Mouse (Mus musculus): ENCODE measurements around the gene Odf3. TPM values are rescaled to one million over a fixed set of nuclear protein-coding genes. Genes with fewer than 3 reads are reported as not detected.

Odf3 gene
- polyA plus RNA-seq, 1 experiment: not detected

GRCm38 (mm10) chr7:140812850-140813249, 34.8 kb upstream of the Odf3 start:
- H3K4me3 ChIP-seq (ENCODE audit: control insufficient read depth, insufficient read depth, low read length): no peak overlapping the region
- DNase-seq: no peak
- TF ChIP-seq POLR2A (IDR thresholded peaks at IDR 0.05; ENCODE audit: control insufficient read depth, extremely low read depth, insufficient read depth, low read length, poor library complexity): no peak
- no peak for TF ChIP-seq CTCF (IDR thresholded peaks at IDR 0.05; ENCODE audit: borderline replicate concordance, control insufficient read depth, extremely low read depth, insufficient read depth, low read length, poor library complexity)
- H3K27me3 ChIP-seq (ENCODE audit: control insufficient read depth, insufficient read depth, low read length): no peaks in the 10 kb centered on the region
- H3K4me1 ChIP-seq (replicated peaks; ENCODE audit: control insufficient read depth, insufficient read depth, low read length): no peaks in the 10 kb centered on the region
- H3K36me3 ChIP-seq (ENCODE audit: control insufficient read depth, insufficient read depth, low read length): no peaks in the 10 kb centered on the region
- no peak overlapping the region for H3K27ac ChIP-seq (ENCODE audit: control insufficient read depth, insufficient read depth, low read length)
- 86% methylated on average over 12 of the region's 12 CpGs for WGBS

GRCm38 (mm10) chr7:140820173-140820572, 27.4 kb upstream of the Odf3 start:
- Histone ChIP-seq H3K4me3 (ENCODE audit: control insufficient read depth, insufficient read depth, low read length) (no peak overlapping the region), H3K27me3 (ENCODE audit: control insufficient read depth, insufficient read depth, low read length) (no peaks in the 10 kb centered on the region; the same call in 1 of the 2 replicates), H3K27ac (ENCODE audit: control insufficient read depth, insufficient read depth, low read length) (no peak overlapping the region), H3K36me3 (ENCODE audit: control insufficient read depth, insufficient read depth, low read length) (no peaks in the 10 kb centered on the region), H3K4me1 (replicated peaks; ENCODE audit: control insufficient read depth, insufficient read depth, low read length) (no peaks in the 10 kb centered on the region; the same call in 1 of the 2 replicates)
- DNase-seq: no peak
- TF ChIP-seq POLR2A (IDR thresholded peaks at IDR 0.05; ENCODE audit: control insufficient read depth, extremely low read depth, insufficient read depth, low read length, poor library complexity) (no peak), CTCF (IDR thresholded peaks at IDR 0.05; ENCODE audit: borderline replicate concordance, control insufficient read depth, extremely low read depth, insufficient read depth, low read length, poor library complexity) (no peak)
- WGBS: 88% methylated on average over 4 of the region's 4 CpGs

GRCm38 (mm10) chr7:140821305-140821652, 26.3 kb upstream of the Odf3 start:
- Histone ChIP-seq H3K4me3 (ENCODE audit: control insufficient read depth, insufficient read depth, low read length) (no peak overlapping the region), H3K27me3 (ENCODE audit: control insufficient read depth, insufficient read depth, low read length) (no peaks in the 10 kb centered on the region; the same call in 1 of the 2 replicates), H3K27ac (ENCODE audit: control insufficient read depth, insufficient read depth, low read length) (no peak overlapping the region), H3K36me3 (ENCODE audit: control insufficient read depth, insufficient read depth, low read length) (no peaks in the 10 kb centered on the region), H3K4me1 (replicated peaks; ENCODE audit: control insufficient read depth, insufficient read depth, low read length) (no peaks in the 10 kb centered on the region; the same call in 1 of the 2 replicates)
- TF ChIP-seq POLR2A (IDR thresholded peaks at IDR 0.05; ENCODE audit: control insufficient read depth, extremely low read depth, insufficient read depth, low read length, poor library complexity) (no peak), CTCF (IDR thresholded peaks at IDR 0.05; ENCODE audit: borderline replicate concordance, control insufficient read depth, extremely low read depth, insufficient read depth, low read length, poor library complexity) (no peak)
- WGBS: 82% methylated on average over 5 of the region's 5 CpGs
- no peak for DNase-seq

GRCm38 (mm10) chr7:140821653-140822329, 25.8 kb upstream of the Odf3 start, which contains the start of gene Zfp941:
Gene Zfp941, minus strand, starts transcription at chr7:140822178.
- WGBS: 6% methylated on average over 21 of the region's 21 CpGs
- TF ChIP-seq POLR2A (IDR thresholded peaks at IDR 0.05; ENCODE audit: control insufficient read depth, extremely low read depth, insufficient read depth, low read length, poor library complexity) (no peak), CTCF (IDR thresholded peaks at IDR 0.05; ENCODE audit: borderline replicate concordance, control insufficient read depth, extremely low read depth, insufficient read depth, low read length, poor library complexity) (no peak)
- Histone ChIP-seq H3K4me1 (replicated peaks; ENCODE audit: control insufficient read depth, insufficient read depth, low read length) (no peaks in the 10 kb centered on the region; the same call in 1 of the 2 replicates), H3K36me3 (ENCODE audit: control insufficient read depth, insufficient read depth, low read length) (no peaks in the 10 kb centered on the region), H3K4me3 (ENCODE audit: control insufficient read depth, insufficient read depth, low read length) (peak within 1 kb of the TSS; percentile 24; the same call in 1 of the 2 replicates), H3K27me3 (ENCODE audit: control insufficient read depth, insufficient read depth, low read length) (no peaks in the 10 kb centered on the region; the same call in 1 of the 2 replicates), H3K27ac (ENCODE audit: control insufficient read depth, insufficient read depth, low read length) (no peak within 1 kb of the TSS)
- DNase-seq: no peak

- H3K36me3 ChIP-seq (ENCODE audit: control insufficient read depth, insufficient read depth, low read length): no peaks in the 10 kb centered on the region
- TF ChIP-seq CTCF (IDR thresholded peaks at IDR 0.05; ENCODE audit: borderline replicate concordance, control insufficient read depth, extremely low read depth, insufficient read depth, low read length, poor library complexity) (no peak), POLR2A (IDR thresholded peaks at IDR 0.05; ENCODE audit: control insufficient read depth, extremely low read depth, insufficient read depth, low read length, poor library complexity) (no peak)
- no peak for DNase-seq
- no peak overlapping the region for H3K4me3 ChIP-seq (ENCODE audit: control insufficient read depth, insufficient read depth, low read length)
- H3K27ac ChIP-seq (ENCODE audit: control insufficient read depth, insufficient read depth, low read length): no peak overlapping the region
- WGBS: 95% methylated on average over 4 of the region's 4 CpGs
- H3K27me3 ChIP-seq (ENCODE audit: control insufficient read depth, insufficient read depth, low read length): no peaks in the 10 kb centered on the region; the same call in 1 of the 2 replicates
- no peaks in the 10 kb centered on the region; the same call in 1 of the 2 replicates for H3K4me1 ChIP-seq (replicated peaks; ENCODE audit: control insufficient read depth, insufficient read depth, low read length)
These were observed 24.9 kb upstream of the Odf3 start for GRCm38 (mm10) chr7:140822731-140823130.

GRCm38 (mm10) chr7:140828171-140828881, 19.3 kb upstream of the Odf3 start:
- Histone ChIP-seq H3K4me1 (replicated peaks; ENCODE audit: control insufficient read depth, insufficient read depth, low read length) (no peaks in the 10 kb centered on the region), H3K36me3 (ENCODE audit: control insufficient read depth, insufficient read depth, low read length) (no peaks in the 10 kb centered on the region), H3K27me3 (ENCODE audit: control insufficient read depth, insufficient read depth, low read length) (no peaks in the 10 kb centered on the region), H3K27ac (ENCODE audit: control insufficient read depth, insufficient read depth, low read length) (no peak overlapping the region), H3K4me3 (ENCODE audit: control insufficient read depth, insufficient read depth, low read length) (no peak overlapping the region)
- no peak for DNase-seq
- whole genome bisulfite sequencing: 26% methylated on average over 8 of the region's 8 CpGs
- TF ChIP-seq CTCF (IDR thresholded peaks at IDR 0.05; ENCODE audit: borderline replicate concordance, control insufficient read depth, extremely low read depth, insufficient read depth, low read length, poor library complexity): no peak
- TF ChIP-seq POLR2A (IDR thresholded peaks at IDR 0.05; ENCODE audit: control insufficient read depth, extremely low read depth, insufficient read depth, low read length, poor library complexity): no peak

All from thymus, adult 2 months (tissue).